Mouse (Mus musculus): ENCODE data around the gene U2af2. TPM values are rescaled to one million over a fixed set of nuclear protein-coding genes. Genes with fewer than 3 reads are reported as not detected.

The U2af2 gene
- total and polyA plus RNA-seq, 2 experiments from 2014 or later = 78.2 to 157 TPM

DNA sequence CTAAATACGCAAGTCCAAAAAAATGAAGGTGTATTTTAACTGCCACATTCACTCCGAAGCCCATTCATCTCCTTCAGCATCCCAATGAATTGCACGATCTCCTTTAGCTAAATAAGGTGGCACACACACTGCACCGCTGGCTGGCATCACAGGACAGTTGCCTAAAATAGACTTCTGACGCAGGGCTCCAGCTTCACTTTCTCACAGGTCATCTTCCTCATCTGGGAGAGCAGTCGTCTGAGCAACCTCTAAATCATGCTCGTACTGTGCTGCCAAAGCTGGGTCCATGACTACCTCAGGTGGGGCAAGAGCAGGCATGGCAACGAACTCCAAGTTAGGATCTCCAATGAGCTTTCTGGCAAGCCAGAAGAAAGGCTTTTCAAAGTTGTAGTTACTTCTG is 63.1 kb downstream of the U2af2 start:
- no peak for ATAC-seq (ENCODE audit: low FRiP score)
- DNase-seq (ENCODE audit: low spot score) = no peak
- WGBS = 91% methylated on average over 8 of the region's 8 CpGs

DNA sequence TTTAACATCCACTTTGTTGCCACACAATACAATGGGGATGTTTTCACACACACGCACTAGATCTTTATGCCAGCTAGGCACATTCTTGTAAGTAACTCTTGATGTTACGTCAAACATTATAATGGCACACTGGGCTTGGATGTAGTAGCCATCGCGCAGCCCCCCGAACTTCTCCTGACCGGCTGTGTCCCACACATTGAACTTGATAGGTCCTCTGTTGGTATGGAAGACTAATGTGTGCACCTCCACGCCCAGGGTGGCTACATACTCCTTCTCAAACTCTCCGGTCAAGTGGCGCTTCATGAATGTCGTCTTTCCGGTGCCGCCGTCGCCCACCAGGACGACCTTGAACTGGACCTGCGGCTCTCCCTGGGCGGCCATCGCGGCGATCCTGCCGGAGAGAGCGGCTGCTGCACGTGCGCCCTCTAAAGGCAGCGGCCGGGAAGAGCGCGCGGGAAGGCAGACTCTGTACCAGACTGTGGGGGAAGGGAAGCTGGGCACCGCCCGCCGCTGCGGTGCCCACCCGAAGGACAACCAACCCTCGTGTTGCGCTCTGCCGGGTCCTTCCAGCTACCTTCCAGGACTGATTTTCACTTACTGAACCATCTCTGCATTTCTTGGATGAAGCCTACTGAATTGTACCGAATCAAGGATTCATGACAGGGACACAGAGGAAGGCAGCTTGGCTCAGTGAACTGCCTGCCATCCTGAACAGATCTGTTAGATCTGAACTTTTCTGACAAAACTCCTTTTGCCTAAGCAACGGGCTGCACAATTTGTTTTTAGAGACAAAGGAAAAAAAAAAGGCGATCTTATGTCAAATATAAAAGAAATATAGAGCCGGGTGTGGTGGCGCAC is 63.8 kb downstream of the U2af2 start, which contains the start of gene Rasl2-9:
Rasl2-9 (minus strand) TSS at position 402 of the 858 bp plus-strand sequence.
- peak within 1 kb of the TSS; percentile 39 for H3K4me3 ChIP-seq (ENCODE audit: low read depth, low read length)
- ATAC-seq (ENCODE audit: low FRiP score) (peak; percentile 73; the same call in 1 of the 2 replicates), DNase-seq (ENCODE audit: low spot score) (peak; percentile 69)
- peak; percentile 81 for TF ChIP-seq CTCF (IDR thresholded peaks at IDR 0.05)
- H3K9ac ChIP-seq (replicated peaks; ENCODE audit: low read length, poor library complexity, severe bottlenecking) = peak within 1 kb of the TSS; percentile 44; the same call in 1 of the 2 replicates
- no peaks in the 10 kb centered on the region for H3K27me3 ChIP-seq (ENCODE audit: insufficient read depth, low read length)
- 20% methylated on average over 42 of the region's 42 CpGs for WGBS
- H3K4me1 ChIP-seq (ENCODE audit: insufficient read depth, low read length) = no peaks in the 10 kb centered on the region
- H3K9me3 ChIP-seq (ENCODE audit: low read length) = no peaks in the 10 kb centered on the region
- no peak within 1 kb of the TSS for H3K27ac ChIP-seq (ENCODE audit: low read depth, low read length)
- H3K36me3 ChIP-seq (ENCODE audit: insufficient read depth, low read length) = no peaks in the 10 kb centered on the region
- peak within 1 kb of the TSS; percentile 53 for H3K4me2 ChIP-seq (ENCODE audit: low read depth, low read length, poor library complexity, severe bottlenecking)

More for the DNA sequence above, 63.1 kb downstream of the U2af2 start:
- no peak overlapping the region for H3K9ac ChIP-seq (replicated peaks; ENCODE audit: low read length, poor library complexity, severe bottlenecking)
- no peak overlapping the region for H3K4me3 ChIP-seq (ENCODE audit: low read depth, low read length)
- H3K9me3 ChIP-seq (ENCODE audit: low read length) = no peaks in the 10 kb centered on the region
- H3K4me1 ChIP-seq (ENCODE audit: insufficient read depth, low read length) = no peaks in the 10 kb centered on the region
- H3K27ac ChIP-seq (ENCODE audit: low read depth, low read length) = no peak overlapping the region
- H3K27me3 ChIP-seq (ENCODE audit: insufficient read depth, low read length) = no peaks in the 10 kb centered on the region
- TF ChIP-seq CTCF (IDR thresholded peaks at IDR 0.05) = no peak
- no peaks in the 10 kb centered on the region for H3K36me3 ChIP-seq (ENCODE audit: insufficient read depth, low read length)
- H3K4me2 ChIP-seq (ENCODE audit: low read depth, low read length, poor library complexity, severe bottlenecking) = no peak overlapping the region; the same call in 1 of the 2 replicates

Small RNAs within 50 kb of the gene (microRNA-seq; reads per million reads assigned to microRNA genes)
- not detected for gene Gm26217 (ENCODE audit: borderline number of aligned reads)

Other genes with a start within 250 kb of the U2af2 start
- gene Ube2s, start 249.6 kb upstream of the U2af2 start, total RNA-seq (2014; rRNA removed) = 264 and 276 TPM in 2 replicates
- 207 and 210 TPM in 2 replicates for gene Ube2s, start 249.6 kb upstream of the U2af2 start, polyA plus RNA-seq (2015; fragmentation: Nextera tagmentation; extraction: Ambion mirVana)
- gene Shisa7, start 217.4 kb upstream of the U2af2 start, total RNA-seq (2014; rRNA removed) = 51.4 and 68.5 TPM in 2 replicates
- 9.3 and 10.1 TPM in 2 replicates for gene Shisa7, start 217.4 kb upstream of the U2af2 start, polyA plus RNA-seq (2015; fragmentation: Nextera tagmentation; extraction: Ambion mirVana)
- gene Isoc2b, start 191.9 kb upstream of the U2af2 start, total RNA-seq (2014; rRNA removed) = 1.0 and 2.0 TPM in 2 replicates
- gene Isoc2b, start 191.9 kb upstream of the U2af2 start, polyA plus RNA-seq (2015; fragmentation: Nextera tagmentation; extraction: Ambion mirVana) = 3.7 and 5.8 TPM in 2 replicates
- gene Isoc2a, start 185.0 kb upstream of the U2af2 start, total RNA-seq (2014; rRNA removed) = 5.8 and 7.7 TPM in 2 replicates
- 0.38 and 0.52 TPM in 2 replicates for gene Isoc2a, start 185.0 kb upstream of the U2af2 start, polyA plus RNA-seq (2015; fragmentation: Nextera tagmentation; extraction: Ambion mirVana)
- 0.57 TPM in 1 of 2 replicates, not detected in the other for gene Gm36210, start 155.6 kb upstream of the U2af2 start, total RNA-seq (2014; rRNA removed)
- gene Gm36210, start 155.6 kb upstream of the U2af2 start, polyA plus RNA-seq (2015; fragmentation: Nextera tagmentation; extraction: Ambion mirVana) = 0.32 and 0.43 TPM in 2 replicates
- gene Zfp628, start 146.9 kb upstream of the U2af2 start, total RNA-seq (2014; rRNA removed) = 10.6 and 12.3 TPM in 2 replicates
- gene Zfp628, start 146.9 kb upstream of the U2af2 start, polyA plus RNA-seq (2015; fragmentation: Nextera tagmentation; extraction: Ambion mirVana) = 5.1 and 5.6 TPM in 2 replicates
- 44.8 and 49.7 TPM in 2 replicates for gene Nat14, start 140.1 kb upstream of the U2af2 start, total RNA-seq (2014; rRNA removed)
- gene Nat14, start 140.1 kb upstream of the U2af2 start, polyA plus RNA-seq (2015; fragmentation: Nextera tagmentation; extraction: Ambion mirVana) = 33.2 and 35.9 TPM in 2 replicates
- gene Ssc5d, start 136.4 kb upstream of the U2af2 start, total RNA-seq (2014; rRNA removed) = 1.9 and 3.4 TPM in 2 replicates
- 1.2 and 1.6 TPM in 2 replicates for gene Ssc5d, start 136.4 kb upstream of the U2af2 start, polyA plus RNA-seq (2015; fragmentation: Nextera tagmentation; extraction: Ambion mirVana)
- 0.49 TPM in 1 of 2 replicates, not detected in the other for gene Sbk2, start 97.7 kb upstream of the U2af2 start, total RNA-seq (2014; rRNA removed)
- gene Sbk2, start 97.7 kb upstream of the U2af2 start, polyA plus RNA-seq (2015; fragmentation: Nextera tagmentation; extraction: Ambion mirVana) = 0.20 TPM in 1 of 2 replicates, not detected in the other
- gene Sbk3, start 91.0 kb upstream of the U2af2 start, total RNA-seq (2014; rRNA removed) = 0.49 and 1.8 TPM in 2 replicates
- gene Sbk3, start 91.0 kb upstream of the U2af2 start, polyA plus RNA-seq (2015; fragmentation: Nextera tagmentation; extraction: Ambion mirVana) = 0.45 and 0.46 TPM in 2 replicates
- 53.2 and 54.3 TPM in 2 replicates for gene Zfp579, start 66.0 kb upstream of the U2af2 start, total RNA-seq (2014; rRNA removed)
- 43.1 and 43.3 TPM in 2 replicates for gene Zfp579, start 66.0 kb upstream of the U2af2 start, polyA plus RNA-seq (2015; fragmentation: Nextera tagmentation; extraction: Ambion mirVana)
- 3.9 and 7.3 TPM in 2 replicates for gene Zfp524, start 47.7 kb upstream of the U2af2 start, total RNA-seq (2014; rRNA removed)
- 2.9 and 3.5 TPM in 2 replicates for gene Zfp524, start 47.7 kb upstream of the U2af2 start, polyA plus RNA-seq (2015; fragmentation: Nextera tagmentation; extraction: Ambion mirVana)
- gene Fiz1, start 47.4 kb upstream of the U2af2 start, total RNA-seq (2014; rRNA removed) = 35.5 and 36.1 TPM in 2 replicates
- gene Fiz1, start 47.4 kb upstream of the U2af2 start, polyA plus RNA-seq (2015; fragmentation: Nextera tagmentation; extraction: Ambion mirVana) = 22.8 and 25.7 TPM in 2 replicates
- not detected in 2 replicates for gene Gm44973, start 46.6 kb upstream of the U2af2 start, total RNA-seq (2014; rRNA removed)
- 1.2 and 2.6 TPM in 2 replicates for gene Gm44973, start 46.6 kb upstream of the U2af2 start, polyA plus RNA-seq (2015; fragmentation: Nextera tagmentation; extraction: Ambion mirVana)
- gene Zfp865, start 41.8 kb upstream of the U2af2 start, total RNA-seq (2014; rRNA removed) = 35.0 and 48.4 TPM in 2 replicates
- gene Zfp865, start 41.8 kb upstream of the U2af2 start, polyA plus RNA-seq (2015; fragmentation: Nextera tagmentation; extraction: Ambion mirVana) = 5.5 and 6.8 TPM in 2 replicates
- 65.6 and 68.8 TPM in 2 replicates for gene Ccdc106, start 41.6 kb upstream of the U2af2 start, total RNA-seq (2014; rRNA removed)
- 75.4 and 77.3 TPM in 2 replicates for gene Ccdc106, start 41.6 kb upstream of the U2af2 start, polyA plus RNA-seq (2015; fragmentation: Nextera tagmentation; extraction: Ambion mirVana)
- gene 4632433K11Rik, start 28.0 kb upstream of the U2af2 start, total RNA-seq (2014; rRNA removed) = not detected in 2 replicates
- not detected in 2 replicates for gene 4632433K11Rik, start 28.0 kb upstream of the U2af2 start, polyA plus RNA-seq (2015; fragmentation: Nextera tagmentation; extraction: Ambion mirVana)
- gene Zfp784, start 23.7 kb upstream of the U2af2 start, total RNA-seq (2014; rRNA removed) = 5.0 and 8.0 TPM in 2 replicates
- 4.3 and 5.4 TPM in 2 replicates for gene Zfp784, start 23.7 kb upstream of the U2af2 start, polyA plus RNA-seq (2015; fragmentation: Nextera tagmentation; extraction: Ambion mirVana)
- gene Zfp580, start 10.6 kb upstream of the U2af2 start, total RNA-seq (2014; rRNA removed) = 55.6 and 77.7 TPM in 2 replicates
- 154 and 157 TPM in 2 replicates for gene Zfp580, start 10.6 kb upstream of the U2af2 start, polyA plus RNA-seq (2015; fragmentation: Nextera tagmentation; extraction: Ambion mirVana)
- 399 and 484 TPM in 2 replicates for gene Epn1, start 18.1 kb downstream of the U2af2 start, total RNA-seq (2014; rRNA removed)
- 130 and 134 TPM in 2 replicates for gene Epn1, start 18.1 kb downstream of the U2af2 start, polyA plus RNA-seq (2015; fragmentation: Nextera tagmentation; extraction: Ambion mirVana)
- gene Rfpl4, start 54.8 kb downstream of the U2af2 start, total RNA-seq (2014; rRNA removed) = not detected in 2 replicates
- gene Rfpl4, start 54.8 kb downstream of the U2af2 start, polyA plus RNA-seq (2015; fragmentation: Nextera tagmentation; extraction: Ambion mirVana) = not detected in 2 replicates
- 1.3 TPM in 1 of 2 replicates, not detected in the other for gene Rasl2-9, start 63.8 kb downstream of the U2af2 start, total RNA-seq (2014; rRNA removed)
- 0.57 and 0.72 TPM in 2 replicates for gene Rasl2-9, start 63.8 kb downstream of the U2af2 start, polyA plus RNA-seq (2015; fragmentation: Nextera tagmentation; extraction: Ambion mirVana)
- gene Vmn1r55, start 87.5 kb downstream of the U2af2 start, total RNA-seq (2014; rRNA removed) = not detected in 2 replicates
- gene Vmn1r55, start 87.5 kb downstream of the U2af2 start, polyA plus RNA-seq (2015; fragmentation: Nextera tagmentation; extraction: Ambion mirVana) = not detected in 2 replicates
- gene Vmn1r56, start 134.6 kb downstream of the U2af2 start, total RNA-seq (2014; rRNA removed) = not detected in 2 replicates
- gene Vmn1r56, start 134.6 kb downstream of the U2af2 start, polyA plus RNA-seq (2015; fragmentation: Nextera tagmentation; extraction: Ambion mirVana) = not detected in 2 replicates
- not detected in 2 replicates for gene Vmn1r57, start 156.3 kb downstream of the U2af2 start, total RNA-seq (2014; rRNA removed)
- gene Vmn1r57, start 156.3 kb downstream of the U2af2 start, polyA plus RNA-seq (2015; fragmentation: Nextera tagmentation; extraction: Ambion mirVana) = not detected in 2 replicates